Mouse (Mus musculus) gastrocnemius, postnatal 10 days (tissue): Measurements from ENCODE around the gene Gprc6a. TPM values are rescaled to one million over a fixed set of nuclear protein-coding genes. Genes with fewer than 3 reads are reported as not detected.
A peak's percentile ranks its signal among the peaks of the same experiment; 100 is the strongest.

Experiments used
- DNase-seq: peaks from one replicate; pipeline ENCODE4 v3.0.0; 2021; ENCODE audit warnings: mixed read lengths
- long read RNA-seq, 2 experiments: library from polyadenylated mRNA; stranded (forward); transcript quantifications; one replicate each; pipeline ENCODE4 v2.0.0; 2021
- total RNA-seq, 2 experiments: library from RNA; stranded (reverse); gene quantifications; 2 replicates each; pipeline ENCODE4 v1.2.3; 2021

The Gprc6a gene
- total RNA-seq: not detected
- long read RNA-seq, experiment 1: 0 reads
- long read RNA-seq, experiment 2: 0 reads

- DNase-seq: no peak
Measured at GRCm38 (mm10) chr10:51631411-51632136, at the start of gene Gprc6a. Gprc6a (minus strand) TSS chr10:51631461.

- DNase-seq: no peak
Measured at GRCm38 (mm10) chr10:51678251-51678639, 47.0 kb upstream of the Gprc6a start.

GRCm38 (mm10) chr10:51677548-51678250 is 46.4 kb upstream of the Gprc6a start, which contains the start of gene Rfx6:
Rfx6 (plus strand) TSS chr10:51677756.
- peak; percentile 13 for DNase-seq

GRCm38 (mm10) chr10:51672082-51672779 is 41.0 kb upstream of the Gprc6a start:
- no peak for DNase-seq

GRCm38 (mm10) chr10:51671583-51671982 is 40.3 kb upstream of the Gprc6a start:
- no peak for DNase-seq

- no peak for DNase-seq
Measured at GRCm38 (mm10) chr10:51669334-51669733, 38.1 kb upstream of the Gprc6a start.

GRCm38 (mm10) chr10:51657324-51657723 is 26.1 kb upstream of the Gprc6a start:
- no peak for DNase-seq

GRCm38 (mm10) chr10:51649506-51650221 is 18.4 kb upstream of the Gprc6a start:
- DNase-seq: no peak

- no peak for DNase-seq
Measured at GRCm38 (mm10) chr10:51621193-51621592, 10.1 kb downstream of the Gprc6a start.

- no peak for DNase-seq
Measured at GRCm38 (mm10) chr10:51620126-51620525, 11.1 kb downstream of the Gprc6a start.

- DNase-seq: no peak
Measured at GRCm38 (mm10) chr10:51618538-51618937, 12.7 kb downstream of the Gprc6a start.

GRCm38 (mm10) chr10:51614826-51615590 is 16.3 kb downstream of the Gprc6a start:
- no peak for DNase-seq

GRCm38 (mm10) chr10:51613421-51613820 is 17.8 kb downstream of the Gprc6a start:
- no peak for DNase-seq

- DNase-seq: no peak
Measured at GRCm38 (mm10) chr10:51611969-51612682, 19.1 kb downstream of the Gprc6a start.

- DNase-seq: no peak
Measured at GRCm38 (mm10) chr10:51609741-51610425, 21.4 kb downstream of the Gprc6a start.

GRCm38 (mm10) chr10:51596928-51597635 is 34.2 kb downstream of the Gprc6a start:
- no peak for DNase-seq

- DNase-seq: no peak
Measured at GRCm38 (mm10) chr10:51595001-51595931, 36.0 kb downstream of the Gprc6a start.

- DNase-seq: no peak
Measured at GRCm38 (mm10) chr10:51591574-51591973, 39.7 kb downstream of the Gprc6a start.
